Comparison of ENCODE assay signal across 21 mouse cellular contexts in genomic region chr17:45226486-45226885, GRCm38 (mm10).
DNase-seq lines count a peak whose midpoint lies in the region; ATAC-seq and TF ChIP-seq lines count a peak whose summit lies in the region.
"Had no signal": no experiment of that assay in that cellular context is flagged by ENCODE, and none has a peak within 500 bp of the region (broad histone marks: within the 10 kb centered on the region; RNA-seq: fewer than 3 reads in every experiment).

No protein-coding gene starts in this region.

- TF ChIP-seq CTCF in hindbrain, postnatal 0 days (IDR thresholded peaks at IDR 0.05; ENCODE audit: low read depth), result no peak
- no peak for TF ChIP-seq CTCF in liver, postnatal 0 days (IDR thresholded peaks at IDR 0.05; ENCODE audit: low read depth)

- DNase-seq in hindbrain, embryonic 10.5 days (ENCODE audit: low spot score), result no peak
- DNase-seq in hindbrain, postnatal 0 days (ENCODE audit: low spot score), result no peak
- DNase-seq in thymus, postnatal 0 days (ENCODE audit: low spot score), result peak; percentile 71
- peak; percentile 11 to 46 for DNase-seq in thymus, postnatal 36 days
- no peak for DNase-seq in layer of hippocampus, postnatal 10 days (ENCODE audit: low spot score in 2 of 2)
- DNase-seq in urinary bladder, postnatal 4 days (ENCODE audit: low spot score in 2 of 2), result no peak
- DNase-seq in liver, postnatal 0 days, result no peak
- DNase-seq: adrenal gland, postnatal 14 days; cerebellum, adult 11-12 months; cerebellum, adult 9-11 months; embryo, embryonic 11 days; gastrocnemius, postnatal 36 days; heart, adult 18-20 months had no signal

- H3K4me2 ChIP-seq in hindbrain, postnatal 0 days (ENCODE audit: low read depth, low read length), result no peak overlapping the region
- H3K4me2 ChIP-seq in embryonic facial prominence, embryonic 13.5 days, result no peak overlapping the region
- no peak overlapping the region for H3K4me2 ChIP-seq in liver, postnatal 0 days (ENCODE audit: low read depth, low read length)
- H3K4me2 ChIP-seq: forebrain, embryonic 15.5 days; hindbrain, embryonic 15.5 days had no signal

- no peak overlapping the region for H3K9ac ChIP-seq in hindbrain, postnatal 0 days (replicated peaks; ENCODE audit: low read length)
- H3K9ac ChIP-seq in embryonic facial prominence, embryonic 13.5 days, result no peak overlapping the region
- no peak overlapping the region for H3K9ac ChIP-seq in liver, postnatal 0 days (replicated peaks)
- H3K9ac ChIP-seq: forebrain, embryonic 15.5 days; hindbrain, embryonic 15.5 days had no signal

- no peak overlapping the region for H3K4me3 ChIP-seq in hindbrain, embryonic 10.5 days
- no peak overlapping the region for H3K4me3 ChIP-seq in hindbrain, postnatal 0 days (ENCODE audit: low read length)
- H3K4me3 ChIP-seq in embryonic facial prominence, embryonic 13.5 days, result no peak overlapping the region
- no peak overlapping the region for H3K4me3 ChIP-seq in liver, postnatal 0 days (ENCODE audit: low read depth, low read length)
- H3K4me3 ChIP-seq: forebrain, embryonic 15.5 days; heart, embryonic 10.5 days; hindbrain, embryonic 15.5 days had no signal

- H3K9me3 ChIP-seq in hindbrain, embryonic 10.5 days, result no peaks in the 10 kb centered on the region
- H3K9me3 ChIP-seq in hindbrain, postnatal 0 days (ENCODE audit: low read length), result no peaks in the 10 kb centered on the region
- no peaks in the 10 kb centered on the region for H3K9me3 ChIP-seq in embryonic facial prominence, embryonic 13.5 days
- no peaks in the 10 kb centered on the region for H3K9me3 ChIP-seq in liver, postnatal 0 days (ENCODE audit: low read length)
- H3K9me3 ChIP-seq: forebrain, embryonic 15.5 days; heart, embryonic 10.5 days; hindbrain, embryonic 15.5 days had no signal

- H3K27me3 ChIP-seq in hindbrain, embryonic 10.5 days (ENCODE audit: insufficient read depth, poor library complexity, severe bottlenecking), result no peaks in the 10 kb centered on the region
- H3K27me3 ChIP-seq in hindbrain, postnatal 0 days (ENCODE audit: insufficient read depth, low read length), result no peaks in the 10 kb centered on the region
- peaks cover 23% of the 10 kb centered on the region for H3K27me3 ChIP-seq in embryonic facial prominence, embryonic 13.5 days
- H3K27me3 ChIP-seq in liver, postnatal 0 days (ENCODE audit: insufficient read depth, low read length), result 0 out of 2 replicates have a peak, but pooled peaks cover 3% of the 10 kb centered on the region
- H3K27me3 ChIP-seq: CH12.LX; forebrain, embryonic 15.5 days; hindbrain, embryonic 15.5 days; Patski had no signal

- ATAC-seq in hindbrain, postnatal 0 days, result no peak
- ATAC-seq in embryonic facial prominence, embryonic 13.5 days (ENCODE audit: insufficient number of reproducible peaks, insufficient read depth, low FRiP score, low TSS enrichment, low read depth), result no peak
- no peak for ATAC-seq in liver, postnatal 0 days
- ATAC-seq: activated CD4-positive, CD25-positive, alpha-beta regulatory T cell, adult 4 months; forebrain, embryonic 15.5 days; inflammation-experienced regulatory T-cells, adult 6 months; Patski had no signal

- WGBS in hindbrain, embryonic 10.5 days, result 44% methylated on average over 6 of the region's 6 CpGs
- WGBS in hindbrain, postnatal 0 days, result 35% methylated on average over 6 of the region's 6 CpGs
- 31% methylated on average over 6 of the region's 6 CpGs for WGBS in embryonic facial prominence, embryonic 13.5 days
- 54% methylated on average over 6 of the region's 6 CpGs for WGBS in liver, postnatal 0 days (ENCODE audit: insufficient replicate concordance)

- peaks cover 57% of the 10 kb centered on the region for H3K4me1 ChIP-seq in hindbrain, embryonic 10.5 days (replicated peaks)
- H3K4me1 ChIP-seq in hindbrain, postnatal 0 days (ENCODE audit: insufficient read depth, low read length), result no peaks in the 10 kb centered on the region
- peaks cover 43% of the 10 kb centered on the region for H3K4me1 ChIP-seq in embryonic facial prominence, embryonic 13.5 days
- H3K4me1 ChIP-seq in liver, postnatal 0 days (ENCODE audit: insufficient read depth), result no peaks in the 10 kb centered on the region
- H3K4me1 ChIP-seq: forebrain, embryonic 15.5 days had no signal

- 0 out of 2 replicates have a peak overlapping the region, but pooled peaks have one; percentile 23 for H3K27ac ChIP-seq in hindbrain, embryonic 10.5 days
- no peak overlapping the region for H3K27ac ChIP-seq in hindbrain, postnatal 0 days
- peak overlapping the region; percentile 4; the same call in 1 of the 2 replicates for H3K27ac ChIP-seq in embryonic facial prominence, embryonic 13.5 days
- H3K27ac ChIP-seq in liver, postnatal 0 days (ENCODE audit: low read depth), result no peak overlapping the region
- H3K27ac ChIP-seq: forebrain, embryonic 15.5 days; hindbrain, embryonic 15.5 days had no signal

- no peaks in the 10 kb centered on the region for H3K36me3 ChIP-seq in hindbrain, embryonic 10.5 days
- H3K36me3 ChIP-seq in hindbrain, postnatal 0 days (ENCODE audit: insufficient read depth, low read length), result no peaks in the 10 kb centered on the region
- no peaks in the 10 kb centered on the region for H3K36me3 ChIP-seq in embryonic facial prominence, embryonic 13.5 days
- H3K36me3 ChIP-seq in liver, postnatal 0 days (replicated peaks; ENCODE audit: insufficient read depth, low read length), result no peaks in the 10 kb centered on the region
- H3K36me3 ChIP-seq: forebrain, embryonic 15.5 days; heart, embryonic 10.5 days; hindbrain, embryonic 15.5 days had no signal

- TF ChIP-seq EP300 in liver, postnatal 0 days (IDR thresholded peaks at IDR 0.05; ENCODE audit: low read depth), result no peak

Comparison
In these comparisons a context has a peak if more than half of its experiments do, and no peak if none do; other contexts are left out.
1. H3K27ac ChIP-seq: peak in hindbrain, embryonic 10.5 days (single experiment) and embryonic facial prominence, embryonic 13.5 days (single experiment); none in hindbrain, postnatal 0 days (single experiment) and liver, postnatal 0 days (single experiment).
2. DNase-seq: peak in thymus, postnatal 0 days (single experiment) and thymus, postnatal 36 days (2 of 2); none in hindbrain, embryonic 10.5 days (single experiment), hindbrain, postnatal 0 days (single experiment), layer of hippocampus, postnatal 10 days (0 of 2), urinary bladder, postnatal 4 days (0 of 2) and liver, postnatal 0 days (single experiment).